Mouse (Mus musculus): ENCODE results near the gene Acnat2.
"Not testable (repeated sequence)": the region's sequence is repeated elsewhere in the genome, so short reads cannot be mapped to it uniquely, and the experiment has no call there.

The Acnat2 gene

GRCm38 (mm10) chr4:49407957-49408356, at the start of gene Acnat2:
TSS of gene Acnat2 (minus strand) at chr4:49408151.
- DNase-seq (ENCODE audit: inconsistent age in 2 of 2, low spot score in 1 of 2): not testable (repeated sequence)

GRCm38 (mm10) chr4:49456171-49456570, 48.2 kb upstream of the Acnat2 start:
- DNase-seq (ENCODE audit: inconsistent age in 2 of 2, low spot score in 1 of 2): no peak

DNA sequence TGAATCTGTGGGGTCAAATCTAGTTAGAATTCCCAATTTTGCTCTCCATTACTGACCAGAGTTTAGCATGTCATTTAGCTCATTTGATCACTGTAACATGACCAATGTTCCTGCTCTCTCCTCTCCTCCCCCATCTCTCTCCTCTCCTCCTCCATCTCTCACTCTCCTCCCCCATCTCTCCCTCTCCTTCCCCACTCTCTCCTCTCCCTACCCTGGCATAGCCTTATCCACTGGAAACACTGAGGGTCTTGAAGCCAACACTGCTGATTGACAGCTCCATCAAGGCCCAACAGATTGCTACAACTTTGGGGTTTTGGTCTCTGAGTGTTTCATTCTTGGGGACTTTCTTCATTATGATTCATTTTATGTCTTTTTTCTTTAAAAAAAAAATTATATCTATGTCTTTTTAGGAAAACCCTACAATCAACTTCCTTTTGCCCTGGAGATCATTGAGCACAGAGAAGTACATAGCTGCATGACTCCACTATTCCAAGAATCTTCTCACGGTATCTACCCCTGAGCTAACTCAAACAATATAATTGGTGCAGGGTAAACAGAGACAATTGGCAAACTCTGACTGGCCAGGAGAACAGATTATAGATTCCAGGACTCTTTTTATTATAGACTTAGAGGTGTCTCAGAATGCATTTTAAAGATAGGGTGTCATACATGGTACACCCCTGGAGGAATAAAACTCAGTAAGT, 44.0 kb upstream of the Acnat2 start:
- no peak for DNase-seq (ENCODE audit: inconsistent age in 2 of 2, low spot score in 1 of 2)

GRCm38 (mm10) chr4:49451133-49451847, 43.3 kb upstream of the Acnat2 start:
- DNase-seq (ENCODE audit: inconsistent age in 2 of 2, low spot score in 1 of 2): not testable (repeated sequence)

DNA sequence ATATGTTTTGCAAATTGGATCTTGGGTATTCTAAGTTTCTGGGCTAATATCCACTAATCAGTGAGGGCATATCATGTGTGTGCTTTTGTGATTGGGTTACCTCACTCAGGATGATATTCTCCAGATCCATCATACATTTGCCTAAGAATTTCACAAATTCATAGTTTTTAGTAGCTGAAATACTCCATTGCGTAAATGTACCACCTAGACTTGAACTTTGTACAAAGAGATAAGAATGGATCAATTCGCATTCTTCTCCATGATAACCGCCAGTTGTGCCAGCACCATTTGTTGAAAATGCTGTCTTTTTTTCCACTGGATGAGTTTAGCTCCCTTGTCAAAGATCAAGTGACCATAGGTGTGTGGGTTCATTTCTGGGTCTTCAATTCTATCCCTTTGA, 29.0 kb upstream of the Acnat2 start:
- DNase-seq (ENCODE audit: inconsistent age in 2 of 2, low spot score in 1 of 2): not testable (repeated sequence)

DNA sequence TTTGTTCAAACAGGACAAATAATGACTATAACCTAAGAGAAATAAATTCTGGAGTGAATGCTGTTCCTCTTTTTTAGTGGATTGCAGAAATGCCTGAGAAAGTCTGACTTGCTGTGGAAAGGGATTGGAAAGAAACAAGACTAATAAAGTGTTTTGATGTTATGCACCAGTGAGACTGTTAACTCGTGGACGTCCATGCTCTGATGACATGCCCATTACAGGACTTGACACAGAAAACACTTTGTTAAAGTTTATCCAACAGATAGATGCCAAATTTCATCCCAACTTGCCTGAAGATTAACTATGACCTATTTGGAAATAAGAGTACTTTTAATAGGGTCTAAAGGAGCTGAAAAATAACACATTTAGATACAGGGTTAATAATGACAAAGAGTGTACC, 2.2 kb upstream of the Acnat2 start:
- DNase-seq (ENCODE audit: inconsistent age in 2 of 2, low spot score in 1 of 2): not testable (repeated sequence)

DNA sequence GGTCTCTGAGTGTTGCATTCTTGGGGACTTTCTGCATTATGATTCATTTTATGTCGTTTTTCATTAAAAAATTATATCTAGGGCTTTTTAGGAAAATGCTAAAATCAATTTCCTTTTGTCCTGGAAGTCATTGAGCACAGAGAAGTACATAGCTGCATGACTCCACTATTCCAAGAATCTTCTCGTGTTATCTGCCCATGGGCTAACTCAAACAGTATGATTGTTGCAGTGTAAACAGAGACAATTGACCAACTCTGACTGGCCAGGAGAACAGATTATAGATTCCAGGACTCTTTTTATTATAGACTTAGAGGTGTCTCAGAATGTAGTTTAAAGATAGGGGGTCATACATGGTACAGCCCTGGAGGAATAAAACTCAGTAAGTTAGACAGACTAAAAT, 21.1 kb downstream of the Acnat2 start:
- DNase-seq (ENCODE audit: inconsistent age in 2 of 2, low spot score in 1 of 2): no peak

DNA sequence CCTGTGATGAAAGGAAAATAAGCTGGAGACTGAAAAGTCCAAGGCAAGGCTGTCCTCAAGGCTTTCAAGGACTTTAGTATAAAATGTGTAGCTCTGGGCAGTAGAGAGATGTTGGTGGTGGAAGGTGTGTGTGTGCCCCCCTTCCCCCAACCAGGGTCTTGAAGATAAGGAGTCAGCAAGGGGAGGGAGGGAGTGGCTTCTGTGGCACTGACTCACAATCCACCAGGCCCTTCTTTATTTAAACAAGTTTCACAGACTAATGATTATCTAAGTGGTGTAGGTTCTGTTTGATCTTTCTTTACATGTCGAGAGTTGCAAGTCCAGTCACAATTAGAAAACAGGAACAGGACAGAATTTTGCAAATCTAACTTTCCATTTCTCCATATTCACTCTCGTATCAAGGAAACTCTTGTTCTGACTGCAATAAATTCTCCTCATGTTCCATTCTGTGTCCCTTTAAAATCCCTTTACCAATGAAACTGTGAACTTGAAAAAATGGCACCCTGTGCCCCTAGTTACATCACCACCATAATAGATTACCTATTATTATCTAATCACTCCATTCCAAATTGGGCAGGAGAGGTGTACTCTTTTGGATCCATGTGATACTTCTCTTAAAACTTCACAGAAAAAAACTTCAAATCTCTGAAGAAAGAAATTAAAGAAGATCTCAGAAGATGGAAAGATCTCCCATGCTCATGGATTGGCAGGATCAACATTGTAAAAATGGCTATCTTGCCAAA, 24.2 kb downstream of the Acnat2 start:
- not testable (repeated sequence) for DNase-seq (ENCODE audit: inconsistent age in 2 of 2, low spot score in 1 of 2)

DNA sequence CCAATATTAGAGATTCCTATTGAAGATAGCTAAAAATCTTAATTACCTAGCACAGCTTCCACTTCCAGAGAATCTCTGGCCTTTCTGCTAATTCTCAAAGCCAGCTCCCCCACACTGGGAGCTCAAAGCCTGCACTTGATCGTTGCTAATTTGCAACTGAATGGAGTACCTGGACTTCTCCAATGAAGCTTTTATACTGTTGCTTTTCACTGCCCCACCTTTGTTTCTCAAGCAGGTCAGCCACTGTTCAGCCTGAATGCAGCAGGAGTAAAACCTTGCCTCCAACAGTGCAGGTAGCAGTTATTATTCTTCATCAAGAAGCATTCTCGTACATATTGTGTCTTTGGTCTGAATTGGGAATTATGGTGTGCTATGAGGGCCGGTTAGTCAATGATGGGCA, 39.9 kb downstream of the Acnat2 start:
- DNase-seq (ENCODE audit: inconsistent age in 2 of 2, low spot score in 1 of 2): not testable (repeated sequence)

DNA sequence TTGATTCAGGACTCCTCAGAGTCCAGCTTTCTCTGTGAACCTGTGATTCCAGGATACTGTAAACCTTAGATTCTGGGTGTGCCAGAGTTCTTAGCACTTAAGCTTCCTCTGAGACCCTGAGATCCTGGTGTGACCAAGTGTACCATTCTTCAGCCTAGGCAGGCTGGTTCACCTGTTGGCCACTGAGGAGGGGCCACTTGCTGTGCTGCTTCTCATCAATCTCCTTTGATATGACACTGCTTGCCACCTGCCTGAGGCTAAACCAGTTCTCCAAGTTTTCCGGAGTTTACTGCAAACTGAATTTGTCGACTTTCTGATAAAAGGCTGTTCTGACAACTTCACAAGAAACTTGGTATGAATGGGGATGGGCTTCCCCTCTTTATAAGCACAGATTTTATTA, 50.9 kb downstream of the Acnat2 start:
- no peak for DNase-seq (ENCODE audit: inconsistent age in 2 of 2, low spot score in 1 of 2)

DNA sequence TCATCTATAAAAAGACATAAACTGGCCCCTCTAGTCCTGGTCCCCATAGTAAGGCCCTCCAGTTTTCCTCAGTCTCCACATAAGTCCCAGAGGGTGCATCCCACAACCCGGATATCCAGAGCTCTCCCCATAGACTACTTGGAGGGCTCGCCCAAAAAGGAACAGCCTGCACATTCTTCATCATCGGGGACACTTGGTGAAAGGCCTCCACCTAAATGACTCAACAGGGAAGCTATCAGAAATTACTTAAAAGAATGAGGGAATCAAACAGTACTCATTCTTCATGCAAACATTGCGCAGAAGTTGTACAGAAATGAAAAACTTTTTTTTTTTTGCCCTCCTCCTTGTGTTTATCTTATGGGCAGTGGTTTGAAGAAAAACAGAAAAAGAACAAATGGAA, 57.5 kb downstream of the Acnat2 start:
- DNase-seq (ENCODE audit: inconsistent age in 2 of 2, low spot score in 1 of 2): no peak

- no peak for DNase-seq (ENCODE audit: inconsistent age in 2 of 2, low spot score in 1 of 2)
Observed at GRCm38 (mm10) chr4:49348677-49349076, 59.3 kb downstream of the Acnat2 start.

DNA sequence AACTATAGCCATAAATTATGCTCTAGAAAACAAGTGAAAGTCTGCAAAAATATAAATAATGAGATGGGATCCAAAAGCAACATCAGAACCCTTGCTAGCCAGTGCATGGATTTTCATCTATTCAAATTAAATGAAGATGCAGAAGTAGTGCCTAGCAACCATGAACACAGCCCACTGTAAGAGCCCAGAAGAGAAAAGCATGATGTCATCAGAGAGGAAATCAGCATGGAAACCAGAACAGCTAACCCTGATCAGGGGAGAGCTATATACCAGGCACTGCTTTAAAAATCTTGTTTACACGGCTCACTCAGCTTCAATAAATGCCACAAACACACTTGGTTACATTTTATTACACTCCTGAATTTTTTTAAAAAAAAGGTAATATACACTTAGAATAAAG, 60.0 kb downstream of the Acnat2 start:
- not testable (repeated sequence) for DNase-seq (ENCODE audit: inconsistent age in 2 of 2, low spot score in 1 of 2)

- DNase-seq (ENCODE audit: inconsistent age in 2 of 2, low spot score in 1 of 2): not testable (repeated sequence)
Observed at GRCm38 (mm10) chr4:49340091-49340490, 67.9 kb downstream of the Acnat2 start.

- not testable (repeated sequence) for DNase-seq (ENCODE audit: inconsistent age in 2 of 2, low spot score in 1 of 2)
Observed at GRCm38 (mm10) chr4:49337949-49338348, 70.0 kb downstream of the Acnat2 start.

All from adrenal gland, adult (tissue).